Mouse (Mus musculus): ENCODE measurements around the gene Ctnnbip1. TPM values are rescaled to one million over a fixed set of nuclear protein-coding genes. Genes with fewer than 3 reads are reported as not detected.

The Ctnnbip1 gene
- polyA plus RNA-seq, 1 experiment, result 35.8 TPM

DNA sequence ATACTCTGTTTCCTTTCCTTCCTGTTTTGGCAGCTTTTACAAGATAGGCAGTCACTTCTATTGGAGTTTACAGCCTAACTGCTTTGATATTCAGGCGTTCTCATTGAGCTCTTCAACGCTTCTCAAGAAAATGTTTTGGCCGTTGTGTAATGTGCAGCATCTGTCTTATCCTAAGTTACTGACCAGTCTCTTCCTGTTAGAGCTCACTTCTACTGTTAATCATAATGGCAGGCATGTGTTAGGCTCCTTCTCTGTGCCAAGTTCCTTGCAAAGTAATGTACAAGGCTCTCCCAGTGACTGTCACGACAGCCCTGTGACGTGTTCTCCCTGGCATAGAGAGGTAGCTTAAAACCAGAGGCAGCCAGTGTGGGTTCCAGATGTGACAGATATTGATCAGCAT is 33.7 kb downstream of the Ctnnbip1 start:
- Histone ChIP-seq H3K27ac (ENCODE audit: insufficient read depth, low read length) (no peak overlapping the region), H3K4me3 (ENCODE audit: insufficient read depth, low read length) (no peak overlapping the region), H3K4me1 (ENCODE audit: control insufficient read depth, insufficient read depth, low read length) (peaks cover 15% of the 10 kb centered on the region)
- TF ChIP-seq CTCF (IDR thresholded peaks at IDR 0.05; ENCODE audit: extremely low read depth, insufficient read depth, low read length) (no peak), POLR2A (IDR thresholded peaks at IDR 0.05; ENCODE audit: extremely low read depth, insufficient read depth, low read length) (no peak)

DNA sequence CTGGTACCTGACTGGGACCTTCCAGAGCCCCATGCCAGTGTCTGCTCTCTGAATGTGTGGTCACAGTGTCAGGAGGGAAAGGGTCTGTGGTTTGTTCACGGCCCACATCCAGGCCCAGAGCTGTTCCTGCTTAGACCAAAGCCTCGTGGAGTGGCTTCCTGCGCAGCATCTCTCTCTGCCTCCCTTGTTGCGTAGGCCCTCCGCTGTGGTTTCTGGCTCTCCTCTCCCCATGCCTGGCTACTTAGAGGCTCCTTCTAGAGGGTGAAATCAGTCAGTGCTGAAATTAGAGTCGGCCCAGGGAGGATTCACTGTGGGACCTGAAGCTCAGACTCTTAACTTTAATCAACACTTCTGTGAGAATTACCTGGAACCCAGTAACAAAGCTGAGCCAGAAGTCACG is 35.8 kb downstream of the Ctnnbip1 start:
- Histone ChIP-seq H3K4me1 (ENCODE audit: control insufficient read depth, insufficient read depth, low read length) (peaks cover 22% of the 10 kb centered on the region), H3K27ac (ENCODE audit: insufficient read depth, low read length) (0 out of 2 replicates have a peak overlapping the region, but pooled peaks have one; percentile 59), H3K4me3 (ENCODE audit: insufficient read depth, low read length) (no peak overlapping the region)
- TF ChIP-seq CTCF (IDR thresholded peaks at IDR 0.05; ENCODE audit: extremely low read depth, insufficient read depth, low read length) (no peak), POLR2A (IDR thresholded peaks at IDR 0.05; ENCODE audit: extremely low read depth, insufficient read depth, low read length) (no peak)

DNA sequence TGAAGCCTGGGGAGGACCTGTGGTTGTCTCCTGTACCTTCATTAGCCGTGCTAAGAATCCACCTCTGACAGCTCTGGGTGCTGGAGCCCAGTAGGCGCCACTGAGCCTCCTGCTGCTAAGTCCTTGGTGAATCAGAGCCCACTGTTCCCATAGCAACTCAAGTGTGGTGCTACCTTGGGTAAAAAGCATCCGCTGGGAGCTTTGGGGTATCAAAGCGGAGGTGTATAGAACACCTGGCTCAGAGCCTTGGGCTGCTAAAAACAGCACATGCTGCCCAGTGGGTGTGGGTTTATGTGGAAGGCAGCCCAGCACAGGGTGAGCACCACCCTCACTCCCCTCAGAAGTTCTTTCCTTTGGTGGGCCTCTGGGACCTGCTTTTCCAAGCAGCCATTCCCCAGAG is 38.1 kb downstream of the Ctnnbip1 start:
- H3K4me3 ChIP-seq (ENCODE audit: insufficient read depth, low read length), result no peak overlapping the region
- peak overlapping the region; percentile 61 for H3K27ac ChIP-seq (ENCODE audit: insufficient read depth, low read length)
- TF ChIP-seq CTCF (IDR thresholded peaks at IDR 0.05; ENCODE audit: extremely low read depth, insufficient read depth, low read length), result no peak
- 0 out of 2 replicates have a peak, but pooled peaks have one; percentile 34 for TF ChIP-seq POLR2A (IDR thresholded peaks at IDR 0.05; ENCODE audit: extremely low read depth, insufficient read depth, low read length)

DNA sequence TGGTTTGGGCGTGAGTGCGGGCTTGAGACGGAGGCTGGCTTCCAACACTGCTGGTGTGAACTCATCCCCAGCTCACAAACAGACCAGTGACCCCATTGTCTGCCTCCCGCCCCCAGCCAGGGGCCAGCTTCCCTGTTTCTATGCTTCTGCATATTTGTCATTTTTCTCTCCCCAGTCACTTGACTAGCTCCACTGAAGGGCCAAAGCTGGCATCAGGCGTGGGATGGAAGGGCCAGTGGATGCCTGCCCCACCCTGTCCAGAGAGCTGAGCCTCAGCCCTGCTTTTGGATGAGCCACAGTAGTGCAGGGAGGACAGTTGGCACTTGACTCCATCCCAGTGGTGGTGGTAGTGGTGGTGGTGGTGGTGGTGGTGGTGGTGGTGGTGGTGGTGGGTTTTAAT is 39.9 kb downstream of the Ctnnbip1 start:
- Histone ChIP-seq H3K4me1 (ENCODE audit: control insufficient read depth, insufficient read depth, low read length) (peaks cover 25% of the 10 kb centered on the region), H3K27ac (ENCODE audit: insufficient read depth, low read length) (no peak overlapping the region), H3K4me3 (ENCODE audit: insufficient read depth, low read length) (no peak overlapping the region)
- TF ChIP-seq CTCF (IDR thresholded peaks at IDR 0.05; ENCODE audit: extremely low read depth, insufficient read depth, low read length), result no peak

More for the DNA sequence above, 38.1 kb downstream of the Ctnnbip1 start:
- H3K4me1 ChIP-seq (ENCODE audit: control insufficient read depth, insufficient read depth, low read length), result peaks cover 21% of the 10 kb centered on the region

DNA sequence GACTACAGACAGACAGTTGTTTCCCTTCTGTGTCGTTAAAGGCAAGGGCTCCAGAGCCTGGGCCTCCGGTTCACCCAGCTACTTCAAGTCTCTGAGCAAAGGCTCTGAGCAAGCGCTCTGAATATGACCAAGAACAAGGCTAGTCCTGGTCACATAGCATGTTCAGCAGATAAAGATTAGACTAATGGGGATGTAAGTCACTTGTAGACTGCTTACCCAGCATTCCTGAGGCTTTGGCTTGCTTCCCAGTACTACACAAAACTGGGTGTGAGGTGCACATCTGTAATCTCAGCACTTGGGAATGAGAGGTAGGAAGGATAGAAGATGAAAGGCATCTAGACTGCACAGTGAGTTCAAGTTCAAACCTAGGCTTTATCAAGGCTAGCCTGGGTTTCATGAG is 40.4 kb downstream of the Ctnnbip1 start:
- H3K4me3 ChIP-seq (ENCODE audit: insufficient read depth, low read length), result no peak overlapping the region
- peaks cover 26% of the 10 kb centered on the region for H3K4me1 ChIP-seq (ENCODE audit: control insufficient read depth, insufficient read depth, low read length)
- TF ChIP-seq CTCF (IDR thresholded peaks at IDR 0.05; ENCODE audit: extremely low read depth, insufficient read depth, low read length) (no peak), POLR2A (IDR thresholded peaks at IDR 0.05; ENCODE audit: extremely low read depth, insufficient read depth, low read length) (no peak)
- H3K27ac ChIP-seq (ENCODE audit: insufficient read depth, low read length), result no peak overlapping the region

DNA sequence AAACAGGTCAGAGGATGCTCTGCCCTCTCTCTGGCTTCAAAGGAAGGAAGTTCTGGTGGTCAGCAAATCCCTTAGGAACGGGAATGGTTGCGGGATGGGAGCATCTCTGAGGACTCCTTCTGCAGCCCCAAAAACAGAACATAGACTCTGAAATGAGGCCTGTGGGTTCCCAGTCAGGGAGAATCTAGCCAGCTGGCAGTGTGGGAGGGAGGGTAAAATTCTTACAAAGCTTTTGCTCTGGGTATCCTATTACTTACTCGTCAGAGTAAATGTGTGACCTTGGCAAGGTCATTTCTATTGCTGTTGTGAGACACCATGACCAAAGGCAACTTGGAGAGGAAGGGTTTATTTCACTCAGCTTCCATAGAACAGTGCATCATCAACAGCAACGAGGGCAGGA is 43.4 kb downstream of the Ctnnbip1 start:
- TF ChIP-seq CTCF (IDR thresholded peaks at IDR 0.05; ENCODE audit: extremely low read depth, insufficient read depth, low read length), result no peak
- no peak for TF ChIP-seq POLR2A (IDR thresholded peaks at IDR 0.05; ENCODE audit: extremely low read depth, insufficient read depth, low read length)
- Histone ChIP-seq H3K4me3 (ENCODE audit: insufficient read depth, low read length) (no peak overlapping the region), H3K27ac (ENCODE audit: insufficient read depth, low read length) (peak overlapping the region; percentile 57)

DNA sequence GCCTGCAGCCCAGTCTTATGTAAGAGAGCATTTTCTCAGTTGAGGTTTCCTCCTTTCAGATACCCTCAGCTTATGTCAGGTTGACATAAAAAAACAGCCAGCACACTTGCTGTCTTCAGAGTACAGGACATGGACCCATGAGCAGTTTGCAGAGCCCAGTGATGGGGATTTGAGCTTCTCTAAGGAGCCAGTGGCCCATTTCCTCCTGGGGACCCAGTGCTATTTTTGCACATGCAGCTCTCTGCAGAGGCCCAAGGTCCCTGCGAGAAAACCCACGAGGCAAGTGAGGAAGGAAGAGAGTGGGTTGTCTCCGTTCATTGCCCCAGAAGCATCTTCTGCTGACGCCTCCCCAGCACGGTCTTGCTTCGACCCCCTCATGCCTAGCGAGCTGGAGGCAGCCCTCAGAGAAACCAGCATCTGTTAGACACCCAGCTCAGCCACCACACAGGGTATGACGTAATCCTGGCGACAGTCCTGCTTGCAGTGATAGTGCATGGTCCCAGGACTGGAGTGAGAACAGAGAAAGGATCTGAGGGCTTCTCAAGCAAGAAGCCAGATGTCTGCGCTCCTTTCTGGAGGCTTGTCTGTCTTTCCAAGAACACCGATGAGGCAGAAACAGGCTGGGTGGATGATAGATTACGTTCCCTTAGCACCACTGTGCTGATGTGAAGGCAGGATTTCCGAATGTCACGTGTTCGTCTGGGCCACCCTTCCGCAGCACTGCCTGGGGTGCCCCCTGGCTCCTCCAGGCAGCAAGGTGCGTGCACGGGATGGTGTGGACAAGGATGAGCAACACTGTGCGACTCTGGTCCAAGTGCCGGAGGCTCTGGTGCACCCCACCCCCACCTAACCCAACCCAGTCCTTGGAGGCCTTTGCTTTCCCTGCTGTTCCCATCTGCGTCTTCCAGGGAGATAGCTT is 44.2 kb downstream of the Ctnnbip1 start:
- peak overlapping the region; percentile 57 for H3K27ac ChIP-seq (ENCODE audit: insufficient read depth, low read length)
- H3K4me3 ChIP-seq (ENCODE audit: insufficient read depth, low read length), result no peak overlapping the region
- H3K4me1 ChIP-seq (ENCODE audit: control insufficient read depth, insufficient read depth, low read length), result peaks cover 15% of the 10 kb centered on the region
- TF ChIP-seq POLR2A (IDR thresholded peaks at IDR 0.05; ENCODE audit: extremely low read depth, insufficient read depth, low read length), result 0 out of 2 replicates have a peak, but pooled peaks have one; percentile 20
- no peak for TF ChIP-seq CTCF (IDR thresholded peaks at IDR 0.05; ENCODE audit: extremely low read depth, insufficient read depth, low read length)

More for the DNA sequence above, 43.4 kb downstream of the Ctnnbip1 start:
- H3K4me1 ChIP-seq (ENCODE audit: control insufficient read depth, insufficient read depth, low read length), result peaks cover 18% of the 10 kb centered on the region

DNA sequence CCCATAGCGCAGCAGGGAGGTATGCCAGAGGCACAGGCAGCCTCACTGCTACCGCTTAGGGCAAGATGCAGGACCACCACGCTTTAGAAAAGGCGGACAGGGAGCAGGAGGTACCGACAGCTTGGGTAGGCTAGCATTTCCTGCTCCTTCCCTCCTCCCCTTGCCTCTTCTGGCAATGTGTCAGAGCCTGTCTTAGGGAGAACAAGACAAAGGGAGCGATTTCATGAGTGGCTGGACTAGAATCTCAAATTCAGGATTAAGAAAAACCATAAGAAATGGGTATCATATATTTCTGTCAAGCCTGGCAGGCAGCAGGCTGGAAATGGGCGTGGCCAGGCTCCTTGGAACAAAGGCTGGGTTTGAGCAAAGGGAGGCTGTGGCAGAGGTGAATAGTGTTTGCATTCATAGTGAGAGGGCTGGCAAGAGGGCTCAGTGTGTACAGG is 44.9 kb downstream of the Ctnnbip1 start:
- peaks cover 14% of the 10 kb centered on the region for H3K4me1 ChIP-seq (ENCODE audit: control insufficient read depth, insufficient read depth, low read length)
- no peak for TF ChIP-seq POLR2A (IDR thresholded peaks at IDR 0.05; ENCODE audit: extremely low read depth, insufficient read depth, low read length)
- no peak for TF ChIP-seq CTCF (IDR thresholded peaks at IDR 0.05; ENCODE audit: extremely low read depth, insufficient read depth, low read length)
- no peak overlapping the region for H3K4me3 ChIP-seq (ENCODE audit: insufficient read depth, low read length)
- H3K27ac ChIP-seq (ENCODE audit: insufficient read depth, low read length), result peak overlapping the region; percentile 57

DNA sequence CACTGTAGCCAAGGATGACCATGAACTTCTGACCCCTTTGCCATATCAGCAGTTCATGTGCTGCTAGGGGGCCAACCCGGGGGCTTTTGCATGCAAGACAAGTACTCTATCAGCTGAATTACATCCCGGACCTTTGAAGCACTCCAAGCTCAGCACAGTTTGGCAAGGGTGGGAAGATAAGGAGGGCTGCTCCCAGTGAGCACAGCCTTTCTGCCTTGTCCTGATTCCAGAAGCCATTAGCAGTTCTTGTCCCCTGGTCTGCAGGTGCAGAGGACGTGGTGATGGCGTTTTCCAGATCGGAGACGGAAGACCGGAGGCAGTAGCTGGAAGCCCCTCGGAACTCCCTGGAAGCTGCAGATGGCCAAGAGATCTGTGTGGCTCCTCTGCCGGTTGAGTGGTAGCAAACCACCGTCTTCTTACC is 45.9 kb downstream of the Ctnnbip1 start:
- Histone ChIP-seq H3K4me1 (ENCODE audit: control insufficient read depth, insufficient read depth, low read length) (peaks cover 12% of the 10 kb centered on the region), H3K4me3 (ENCODE audit: insufficient read depth, low read length) (no peak overlapping the region), H3K27ac (ENCODE audit: insufficient read depth, low read length) (no peak overlapping the region)
- TF ChIP-seq POLR2A (IDR thresholded peaks at IDR 0.05; ENCODE audit: extremely low read depth, insufficient read depth, low read length), result no peak
- TF ChIP-seq CTCF (IDR thresholded peaks at IDR 0.05; ENCODE audit: extremely low read depth, insufficient read depth, low read length), result no peak

Measured in cortical plate, adult 2 months (tissue).